Mouse (Mus musculus) C2C12 (cell line): ENCODE measurements around the gene Cuedc2. TPM values are rescaled to one million over a fixed set of nuclear protein-coding genes. Genes with fewer than 3 reads are reported as not detected.

Experiments
- H3K27me3 ChIP-seq: one replicate; pipeline ENCODE4 v1.6.1; 2011; ENCODE audit not compliant: control insufficient read depth, insufficient read depth, insufficient read length
- H3K36me3 ChIP-seq: one replicate; pipeline ENCODE4 v1.6.1; 2011; ENCODE audit not compliant: control insufficient read depth, insufficient read depth
- H3K4me3 ChIP-seq: one replicate; pipeline ENCODE4 v1.5.1; 2011; ENCODE audit warnings: mild to moderate bottlenecking, control low read depth; ENCODE audit not compliant: poor library complexity, insufficient read depth, severe bottlenecking
- H3K79me2 ChIP-seq: one replicate; pipeline ENCODE4 v1.6.1; 2011; ENCODE audit not compliant: control insufficient read depth, insufficient read depth
- H3K79me3 ChIP-seq: one replicate; pipeline ENCODE4 v1.6.1; 2011; ENCODE audit warnings: low read depth, control low read depth
- H3ac ChIP-seq: one replicate; pipeline ENCODE3; 2011; ENCODE audit warnings: low read depth; ENCODE audit not compliant: control insufficient read depth, insufficient read length
- CEBPB ChIP-seq: IDR thresholded peaks from one replicate; pipeline ENCODE4 v1.6.1; 2011; ENCODE audit warnings: low read depth, mild to moderate bottlenecking, control low read depth, moderate library complexity
- CTCF ChIP-seq: IDR thresholded peaks from one replicate; pipeline ENCODE4 v1.5.1; 2011; ENCODE audit not compliant: control insufficient read depth, insufficient read depth, insufficient read length
- FOSL1 ChIP-seq: IDR thresholded peaks from one replicate; pipeline ENCODE4 v1.8.0; 2011; ENCODE audit warnings: mild to moderate bottlenecking, low read length; ENCODE audit not compliant: poor library complexity, insufficient read depth, severe bottlenecking
- MAX ChIP-seq: IDR thresholded peaks from one replicate; pipeline ENCODE4 v1.6.1; 2011; ENCODE audit warnings: mild to moderate bottlenecking, control low read depth
- MYOD1 ChIP-seq: IDR thresholded peaks from one replicate; pipeline ENCODE4 v1.6.1; 2011; ENCODE audit warnings: low read depth; ENCODE audit not compliant: control insufficient read depth, insufficient read length
- MYOG ChIP-seq: IDR thresholded peaks from one replicate; pipeline ENCODE4 v1.6.1; 2011; ENCODE audit not compliant: control insufficient read depth, insufficient read length; ENCODE audit errors: extremely low read depth
- USF1 ChIP-seq: IDR thresholded peaks from one replicate; pipeline ENCODE4 v1.6.1; 2011; ENCODE audit warnings: low read depth, mild to moderate bottlenecking, control low read depth, moderate library complexity
- polyA plus RNA-seq: library from polyadenylated mRNA; unstranded; fragments of >200 nt; fragmentation: generic; extraction: Trizol; gene quantifications from one replicate; pipeline ENCODE4 v1.2.1, GENCODE M21; 2012; ENCODE audit warnings: missing spikeins

The Cuedc2 gene
- polyA plus RNA-seq, 1 experiment, result 161 TPM

DNA sequence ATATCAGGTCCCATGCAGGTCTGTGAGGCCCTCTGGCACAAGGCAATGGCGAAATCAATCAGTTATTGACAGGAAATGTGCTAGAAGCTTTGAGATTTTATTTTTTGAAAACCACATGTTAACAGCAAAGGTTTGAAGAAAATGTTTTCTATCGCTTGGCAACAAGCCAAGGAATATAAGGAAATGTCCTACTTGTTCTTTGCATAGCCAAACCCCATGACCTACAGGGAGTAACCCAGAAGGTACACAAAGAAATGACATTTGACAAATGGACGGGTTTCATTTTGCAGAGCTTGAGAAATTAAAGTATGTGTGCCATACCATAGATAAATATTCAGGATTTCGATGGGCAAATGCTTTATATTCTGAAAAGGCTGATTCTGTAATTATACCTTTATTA, 41.6 kb downstream of the Cuedc2 start:
- Histone ChIP-seq H3K4me3 (no peak overlapping the region), H3K27me3 (no peaks in the 10 kb centered on the region), H3ac (no peak overlapping the region), H3K79me3 (no peaks in the 10 kb centered on the region), H3K36me3 (no peaks in the 10 kb centered on the region), H3K79me2 (no peaks in the 10 kb centered on the region)
- TF ChIP-seq MAX (no peak), MYOG (no peak), USF1 (no peak), CEBPB (no peak), FOSL1 (no peak), CTCF (no peak), MYOD1 (no peak)

DNA sequence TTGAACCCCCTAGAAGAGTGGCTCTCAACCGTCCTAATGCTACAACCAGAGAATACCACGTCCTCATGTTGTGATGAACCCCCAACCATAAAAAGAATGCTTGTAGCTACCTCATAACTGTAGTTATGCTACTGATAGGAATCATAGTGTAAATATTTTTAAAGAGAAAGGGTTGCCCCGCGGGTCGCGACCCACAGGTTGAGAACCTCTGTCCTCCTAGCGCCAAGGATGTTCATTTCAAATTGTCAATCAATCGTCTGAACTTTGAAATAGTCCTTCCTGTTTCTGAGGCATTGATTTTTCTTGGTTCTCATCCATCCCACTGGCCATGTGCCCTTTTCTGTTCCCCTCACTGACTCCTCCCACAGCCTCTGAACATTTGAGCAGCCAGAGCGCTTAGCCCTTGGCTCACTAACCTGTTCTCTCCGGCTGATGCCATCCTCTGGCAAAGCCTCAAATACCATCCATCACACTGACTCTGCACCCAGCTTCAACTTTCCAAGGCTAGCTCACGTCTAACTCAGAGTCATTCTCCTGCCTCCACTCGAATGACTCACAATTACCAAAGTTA, 47.9 kb downstream of the Cuedc2 start:
- Histone ChIP-seq H3K79me3 (no peaks in the 10 kb centered on the region), H3K27me3 (no peaks in the 10 kb centered on the region), H3K79me2 (no peaks in the 10 kb centered on the region), H3ac (no peak overlapping the region), H3K36me3 (no peaks in the 10 kb centered on the region), H3K4me3 (no peak overlapping the region)
- TF ChIP-seq MAX (no peak), MYOD1 (no peak), CEBPB (no peak), USF1 (no peak), MYOG (no peak), FOSL1 (no peak), CTCF (no peak)

DNA sequence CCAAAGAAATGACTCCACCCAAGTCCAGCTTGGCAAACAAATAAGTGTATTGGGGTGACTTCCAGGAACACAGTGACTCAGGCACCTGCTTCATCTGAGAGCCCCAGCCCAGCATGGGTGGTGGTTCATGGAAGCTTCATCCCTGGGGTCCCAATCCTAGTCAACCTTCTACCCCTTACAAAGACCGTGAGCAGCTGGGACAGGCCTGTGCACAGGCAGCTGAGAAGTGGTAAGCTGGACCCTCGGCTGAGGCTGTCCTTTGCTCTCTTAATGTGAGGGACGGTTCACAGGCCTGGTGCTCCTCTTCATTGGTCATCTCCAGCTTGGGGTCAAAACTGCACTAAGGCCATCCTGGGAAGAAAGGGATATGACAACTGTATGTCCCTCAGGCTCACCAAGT, 50.9 kb downstream of the Cuedc2 start:
- Histone ChIP-seq H3K79me3 (no peaks in the 10 kb centered on the region), H3ac (no peak overlapping the region), H3K79me2 (no peaks in the 10 kb centered on the region), H3K36me3 (peaks cover 24% of the 10 kb centered on the region), H3K4me3 (no peak overlapping the region), H3K27me3 (no peaks in the 10 kb centered on the region)
- no peak for TF ChIP-seq CTCF
- TF ChIP-seq CEBPB, result no peak
- TF ChIP-seq MYOG, result no peak
- no peak for TF ChIP-seq MYOD1
- TF ChIP-seq MAX, result no peak
- TF ChIP-seq USF1, result no peak

DNA sequence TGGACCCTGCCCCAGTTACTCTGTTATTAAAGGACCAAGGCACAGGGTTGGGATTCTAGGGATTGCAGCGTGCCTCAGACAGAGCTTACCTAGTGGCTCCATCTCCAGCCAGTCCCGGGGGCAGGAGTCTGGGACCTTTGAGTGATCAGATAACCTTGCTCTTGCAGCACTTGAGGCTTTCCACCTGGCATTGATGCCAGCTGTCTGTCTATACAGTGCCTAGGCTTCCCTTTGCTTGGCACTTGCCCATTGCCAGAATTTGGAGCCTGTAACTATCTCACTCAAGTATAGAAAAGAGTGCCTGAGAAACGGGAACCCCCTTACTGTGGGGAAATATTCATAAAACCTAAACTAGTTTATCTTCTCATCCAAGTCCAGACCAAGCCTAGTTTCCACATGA, 51.6 kb downstream of the Cuedc2 start:
- no peaks in the 10 kb centered on the region for H3K79me2 ChIP-seq
- no peaks in the 10 kb centered on the region for H3K27me3 ChIP-seq
- H3ac ChIP-seq, result no peak overlapping the region
- peaks cover 27% of the 10 kb centered on the region for H3K36me3 ChIP-seq
- H3K4me3 ChIP-seq, result no peak overlapping the region
- TF ChIP-seq USF1 (no peak), CEBPB (no peak)
- H3K79me3 ChIP-seq, result no peaks in the 10 kb centered on the region

DNA sequence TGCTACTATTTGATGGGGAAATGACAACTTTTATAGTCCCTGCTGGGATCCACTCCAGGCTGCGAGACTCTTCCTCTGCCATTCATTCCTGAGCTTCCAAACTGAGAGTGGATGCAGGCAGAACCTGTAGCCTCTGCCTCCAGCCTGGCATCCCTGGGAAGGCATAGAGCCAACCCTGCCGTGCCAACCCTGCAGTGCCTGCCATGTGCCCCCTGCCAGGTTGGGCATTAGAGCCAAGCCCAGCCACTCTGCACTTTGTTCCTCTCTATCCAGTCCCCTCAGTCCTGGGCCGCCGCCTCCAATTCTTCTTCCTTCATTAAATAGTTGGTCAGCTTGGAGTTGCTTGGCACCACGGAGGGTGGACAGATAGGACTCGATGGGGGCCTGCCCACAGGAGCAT, 52.5 kb downstream of the Cuedc2 start:
- no peaks in the 10 kb centered on the region for H3K79me2 ChIP-seq
- H3K36me3 ChIP-seq, result peaks cover 31% of the 10 kb centered on the region
- no peak overlapping the region for H3K4me3 ChIP-seq
- TF ChIP-seq MAX, result no peak
- no peaks in the 10 kb centered on the region for H3K79me3 ChIP-seq
- no peaks in the 10 kb centered on the region for H3K27me3 ChIP-seq
- H3ac ChIP-seq, result no peak overlapping the region

DNA sequence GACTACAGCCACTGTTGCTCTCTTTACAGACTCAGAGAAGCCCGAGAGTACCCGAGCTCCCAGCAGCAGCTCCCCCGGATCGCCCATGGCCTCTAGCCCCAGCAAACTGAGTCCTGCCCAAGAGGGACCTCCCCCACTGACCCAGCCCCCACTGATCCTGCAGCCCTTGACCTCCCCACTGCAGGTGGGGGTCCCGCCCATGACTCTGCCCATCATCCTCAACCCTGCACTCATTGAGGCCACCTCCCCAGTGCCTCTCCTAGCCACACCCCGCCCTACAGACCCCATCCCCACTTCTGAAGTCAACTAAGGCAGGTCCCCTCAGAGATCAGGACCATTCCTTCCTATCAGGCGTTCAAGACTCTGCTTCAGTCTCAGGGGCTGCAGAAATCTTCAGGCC, 52.9 kb downstream of the Cuedc2 start:
- Histone ChIP-seq H3K79me3 (no peaks in the 10 kb centered on the region), H3K27me3 (no peaks in the 10 kb centered on the region), H3K36me3 (peaks cover 33% of the 10 kb centered on the region), H3K4me3 (no peak overlapping the region), H3K79me2 (no peaks in the 10 kb centered on the region), H3ac (no peak overlapping the region)
- TF ChIP-seq MYOG, result no peak
- no peak for TF ChIP-seq USF1
- TF ChIP-seq FOSL1, result no peak
- no peak for TF ChIP-seq CTCF
- TF ChIP-seq MYOD1, result no peak
- TF ChIP-seq CEBPB, result no peak
- no peak for TF ChIP-seq MAX
